Mouse (Mus musculus): ENCODE data around the gene Zfr2. TPM values are rescaled to one million over a fixed set of nuclear protein-coding genes. Genes with fewer than 3 reads are reported as not detected.
A peak's percentile ranks its signal among the peaks of the same experiment; 100 is the strongest.

The Zfr2 gene
- total RNA-seq, 4 experiments from 2014 or later: 1.6 to 3.1 (median 2.7) TPM

DNA sequence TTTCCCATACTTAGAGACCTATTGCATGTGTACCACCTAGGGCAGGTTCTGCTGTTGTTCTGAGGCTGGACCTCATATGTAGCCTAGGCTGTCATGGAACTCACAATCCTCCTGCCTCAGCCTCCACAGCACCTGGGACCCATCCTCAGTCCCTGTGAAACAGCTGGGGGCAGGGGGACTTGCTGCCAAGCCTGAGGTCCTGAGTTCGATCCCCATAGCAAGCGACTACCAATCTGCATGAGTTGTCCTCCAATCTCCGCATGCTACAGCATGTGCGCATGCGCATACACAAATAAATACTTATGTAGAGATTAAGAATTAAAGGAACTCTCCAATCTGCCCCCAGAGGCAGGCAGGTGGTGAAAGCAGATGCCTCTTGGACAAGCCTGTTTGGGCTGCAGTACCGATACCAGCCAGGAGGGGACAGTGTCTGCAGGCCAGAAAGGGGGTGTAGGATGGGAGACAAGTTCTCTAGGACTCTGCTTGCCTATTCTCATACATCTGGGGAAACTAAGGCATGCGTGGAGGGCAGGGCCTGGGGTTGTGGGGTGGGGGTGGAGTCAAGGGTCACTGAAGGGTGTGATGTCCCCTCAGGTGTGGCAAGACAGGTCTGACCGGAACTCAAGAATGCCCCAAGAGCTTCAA is 54.7 kb downstream of the Zfr2 start:
- no peak for DNase-seq (ENCODE audit: low spot score)

DNA sequence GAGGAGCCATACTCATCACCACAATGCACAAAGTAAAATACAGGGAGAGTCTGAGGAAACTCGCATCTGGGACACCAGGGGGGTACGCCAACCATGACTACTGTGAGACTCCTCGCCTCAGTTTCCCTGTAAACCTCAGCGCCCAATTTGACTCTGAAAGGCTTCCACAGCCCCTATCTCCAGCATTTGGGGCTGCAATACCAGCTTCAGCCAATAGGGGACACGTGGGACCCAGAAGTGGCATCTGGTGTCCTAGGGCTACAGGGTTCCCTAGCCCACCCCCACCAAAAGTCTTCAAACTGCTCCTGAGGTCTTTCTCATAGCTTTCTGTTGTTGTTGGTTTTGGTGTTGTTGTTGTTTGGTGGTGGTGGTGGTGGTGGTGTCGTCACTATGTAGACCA is 55.6 kb downstream of the Zfr2 start:
- no peak for DNase-seq (ENCODE audit: low spot score)

DNA sequence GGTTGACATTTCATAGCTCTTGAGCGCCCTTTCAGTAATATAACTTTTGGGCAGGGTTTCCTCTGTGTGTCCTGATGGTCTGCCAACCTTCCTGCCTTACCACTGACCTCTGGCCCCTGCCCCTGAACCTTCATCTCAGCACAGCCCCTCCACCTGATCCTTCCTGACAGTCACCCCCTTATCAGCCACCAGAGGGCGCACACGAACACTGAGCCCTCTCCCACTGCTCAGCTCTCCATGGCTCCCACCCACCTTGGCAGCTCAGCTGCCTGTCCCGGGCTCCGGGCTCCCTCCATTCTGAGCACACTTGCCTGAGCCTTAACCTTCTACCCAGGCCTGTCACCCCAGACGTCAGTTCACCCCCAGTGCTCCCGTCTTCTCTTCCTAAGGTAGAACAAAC is 56.3 kb downstream of the Zfr2 start:
- no peak for DNase-seq (ENCODE audit: low spot score)

DNA sequence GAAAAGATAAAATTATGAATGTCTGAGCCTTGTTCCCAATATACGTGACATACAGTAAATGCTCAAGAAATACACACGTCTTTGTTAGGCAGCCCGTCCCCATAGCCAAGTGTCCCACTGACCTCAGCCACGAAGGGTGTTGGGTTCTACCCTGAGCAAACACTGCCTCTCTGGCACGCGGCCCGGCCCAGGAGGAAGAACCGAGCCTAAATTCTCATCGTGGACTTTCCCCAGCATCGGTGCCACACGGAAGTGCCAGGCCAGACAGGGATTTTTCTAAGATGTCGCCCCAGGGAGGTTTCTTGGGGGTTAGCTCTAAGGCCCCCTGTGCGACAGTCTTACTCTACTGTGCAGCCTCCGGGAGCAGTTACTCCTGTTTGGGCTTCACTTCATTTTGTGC is 56.9 kb downstream of the Zfr2 start:
- no peak for DNase-seq (ENCODE audit: low spot score)

DNA sequence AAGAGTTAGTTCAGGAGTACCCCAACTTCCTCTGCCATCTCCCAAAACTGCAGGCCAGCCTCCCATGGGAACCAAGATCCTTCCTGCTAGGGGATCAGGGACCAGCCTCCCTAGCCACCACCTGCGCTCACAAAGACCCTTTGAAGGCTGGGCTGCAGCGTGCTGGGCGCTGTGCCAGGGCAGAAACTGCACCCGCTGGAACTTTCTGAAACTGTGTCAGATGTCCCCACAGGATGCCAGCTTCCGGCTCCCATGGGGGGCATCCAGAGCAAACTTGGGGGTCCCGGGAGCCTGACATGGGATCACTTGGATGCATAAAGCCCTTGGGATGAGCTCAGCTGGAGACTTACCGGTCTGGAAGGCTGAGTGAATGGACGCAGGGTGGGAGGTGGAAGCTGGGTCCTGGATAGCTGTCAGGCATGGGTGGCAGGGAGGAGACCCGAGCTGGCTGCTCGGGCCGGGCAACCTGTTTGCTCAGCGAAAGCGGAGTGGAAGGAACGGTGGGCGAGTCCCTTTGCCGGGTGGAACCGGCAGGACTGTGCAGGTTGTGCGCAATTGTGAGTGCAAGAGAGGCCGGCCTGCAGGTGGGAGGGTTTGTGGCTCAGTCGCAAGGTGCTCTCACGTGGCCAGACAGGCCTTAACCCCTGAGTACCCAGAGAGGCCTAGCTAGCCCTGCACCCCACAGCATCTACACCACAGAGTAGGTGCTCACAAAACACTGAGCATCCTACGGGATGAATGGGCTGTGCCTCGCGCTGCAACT is 57.9 kb downstream of the Zfr2 start:
- no peak for DNase-seq (ENCODE audit: low spot score)

DNA sequence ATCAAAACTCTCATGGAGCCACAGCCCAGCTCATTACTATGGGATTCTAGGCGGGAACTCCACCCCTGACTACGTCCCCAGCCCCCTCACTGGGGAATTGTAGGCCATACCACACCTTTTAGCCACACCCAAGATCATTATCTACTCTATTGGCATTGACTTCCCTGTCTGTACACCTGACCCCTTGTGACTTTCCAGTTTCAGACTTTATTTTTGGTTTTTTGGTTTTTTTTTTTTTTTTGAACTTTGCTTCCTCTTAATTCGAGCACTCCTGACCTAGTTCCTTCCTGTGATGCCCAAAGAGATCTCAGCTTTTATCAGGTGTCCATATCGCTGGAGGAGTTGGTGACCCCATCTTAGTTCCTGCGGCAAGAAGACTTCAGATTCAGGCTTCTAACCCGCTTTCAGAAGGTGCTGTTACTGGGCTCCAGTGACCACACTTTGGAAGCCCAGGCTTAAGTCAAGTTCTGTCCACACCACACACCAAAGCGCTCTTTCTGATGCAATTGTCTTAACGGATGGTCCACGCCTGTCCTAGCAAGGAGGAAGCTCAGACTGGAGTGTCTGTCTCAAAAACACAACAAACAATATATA is 58.7 kb downstream of the Zfr2 start, which contains the start of gene Tjp3:
Gene Tjp3, minus strand, starts transcription at position 71 of the 594 bp plus-strand sequence.
- no peak for DNase-seq (ENCODE audit: low spot score)

DNA sequence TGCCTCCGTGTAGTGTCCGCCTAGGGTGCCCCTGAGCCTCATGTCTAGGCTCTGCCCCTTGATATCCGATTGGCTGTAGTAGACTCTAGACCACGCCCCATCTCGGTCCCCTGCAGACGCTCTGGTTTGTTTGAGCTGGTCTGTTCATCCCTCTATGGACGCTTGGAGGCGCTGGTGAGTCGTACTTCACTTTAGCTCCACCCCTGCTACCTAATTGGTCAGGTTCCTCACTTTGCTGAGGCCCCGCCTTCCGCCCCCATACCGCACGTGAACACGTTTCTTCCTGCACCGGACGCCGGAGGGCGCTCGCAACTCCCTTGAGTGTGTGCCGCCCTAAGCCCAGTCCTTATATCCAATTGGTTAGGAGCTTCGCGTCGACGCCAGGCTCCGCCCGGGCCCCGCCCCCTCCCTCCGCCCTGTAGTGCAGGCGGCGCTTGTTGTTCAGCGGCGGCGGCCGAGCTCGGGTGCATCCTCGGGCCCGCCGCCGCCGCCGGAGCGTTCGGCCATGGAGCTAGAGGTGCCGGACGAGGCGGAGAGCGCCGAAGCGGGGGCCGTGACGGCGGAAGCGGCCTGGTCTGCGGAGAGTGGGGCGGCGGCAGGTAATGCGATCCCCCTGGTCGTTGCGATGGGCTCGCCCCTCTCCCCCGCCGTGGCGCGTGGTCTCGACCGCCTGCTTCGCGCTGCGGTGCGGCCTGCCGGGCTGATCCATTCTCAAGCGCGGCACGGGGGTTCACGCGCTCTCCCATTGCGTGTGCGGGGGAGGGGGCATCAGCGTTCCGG is 59.8 kb downstream of the Zfr2 start, which contains the start of gene Pip5k1c:
Gene Pip5k1c, plus strand, starts transcription at position 410 of the 780 bp plus-strand sequence.
- peak; percentile 99 for DNase-seq (ENCODE audit: low spot score)

DNA sequence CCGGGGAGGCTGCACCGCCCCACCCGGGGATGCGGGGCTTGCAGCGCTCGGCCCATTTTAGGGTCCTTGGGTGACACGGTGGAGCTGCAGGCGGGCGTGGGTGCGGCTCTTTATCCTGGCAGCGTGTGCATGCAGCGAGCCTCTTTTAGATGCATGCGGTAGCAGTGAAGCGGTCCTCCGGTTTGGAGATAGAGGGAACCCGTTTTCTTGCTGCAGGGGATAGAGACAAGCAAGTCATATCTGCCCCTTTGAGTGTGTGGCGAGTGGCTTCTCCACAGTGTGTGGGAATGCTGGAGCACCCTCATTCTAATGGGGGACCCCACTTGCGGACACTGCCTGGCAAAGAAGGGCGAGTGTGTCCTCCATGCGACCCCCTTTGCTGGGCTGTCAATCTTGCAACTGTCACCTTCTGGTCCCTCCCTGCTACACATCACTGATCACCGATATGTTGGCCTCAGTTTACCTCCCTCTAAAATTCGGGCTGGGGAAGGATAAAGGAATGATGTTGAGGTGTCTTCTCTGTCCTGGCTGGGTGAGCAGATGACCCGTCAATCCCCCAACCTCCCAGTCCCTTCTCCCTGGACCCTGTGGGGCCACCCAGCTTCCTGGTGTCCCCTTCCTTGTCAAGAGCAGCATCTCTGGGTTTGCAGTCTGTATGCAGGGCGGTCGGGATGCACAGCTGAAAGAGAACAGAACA is 60.5 kb downstream of the Zfr2 start:
- no peak for DNase-seq (ENCODE audit: low spot score)

DNA sequence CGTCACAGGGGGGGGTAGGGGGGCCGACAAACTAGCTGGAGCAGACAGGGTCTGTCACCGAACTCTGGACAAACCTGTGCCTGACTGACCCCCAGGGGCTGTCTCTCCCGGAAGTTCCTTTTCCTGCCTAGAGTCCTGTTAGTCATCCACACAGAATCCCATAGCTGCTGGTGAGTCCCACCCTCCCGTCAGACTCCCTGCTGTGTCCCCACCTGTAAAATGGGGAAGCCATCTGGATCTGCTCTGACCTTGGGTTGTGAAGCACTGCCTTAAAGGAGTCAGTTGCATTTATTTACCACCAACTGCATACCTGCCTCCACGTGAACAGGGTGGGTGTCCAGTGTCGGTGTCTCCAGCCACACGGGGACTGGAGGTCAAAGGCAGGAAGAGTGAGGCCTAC is 61.5 kb downstream of the Zfr2 start:
- no peak for DNase-seq (ENCODE audit: low spot score)

DNA sequence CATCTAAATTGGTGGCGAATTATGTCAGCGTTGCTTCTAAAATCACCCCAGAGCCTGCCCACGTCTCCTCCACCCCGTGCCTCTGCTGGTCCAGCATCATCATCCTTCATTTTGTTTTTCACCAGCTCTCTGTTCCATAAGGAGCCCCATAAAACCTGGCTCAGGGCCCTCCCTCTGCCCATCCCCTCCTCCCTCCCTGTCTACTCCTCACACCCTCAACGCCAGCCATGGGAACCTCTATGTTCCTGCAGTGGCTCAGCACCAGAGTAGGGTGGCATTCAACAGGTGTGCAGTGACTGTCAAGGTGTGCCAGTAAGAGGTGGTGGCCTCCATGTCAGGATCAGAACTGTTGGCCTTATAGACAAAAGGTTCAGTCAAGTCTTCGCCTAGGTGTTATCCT is 62.2 kb downstream of the Zfr2 start:
- DNase-seq (ENCODE audit: low spot score): no peak

DNA sequence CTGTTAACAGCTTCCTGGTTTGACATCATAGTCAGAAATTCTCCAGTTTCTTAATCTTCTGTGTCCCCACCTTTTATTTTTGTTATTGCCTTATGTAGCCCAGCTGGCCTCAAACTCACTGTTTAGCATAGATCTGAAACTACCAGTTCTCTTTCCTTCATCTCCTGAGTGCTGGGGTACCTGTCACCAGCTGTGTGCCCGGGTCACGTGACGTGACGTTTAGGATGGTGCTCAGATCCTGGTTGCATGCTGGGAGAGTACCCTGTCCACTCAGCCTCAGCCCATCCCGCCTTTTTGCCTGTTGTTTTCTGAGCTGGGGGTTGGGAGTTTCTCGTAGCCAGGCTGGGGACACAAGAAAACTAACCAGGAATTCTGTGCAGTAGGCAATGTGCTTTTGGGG is 64.3 kb downstream of the Zfr2 start:
- DNase-seq (ENCODE audit: low spot score): no peak

DNA sequence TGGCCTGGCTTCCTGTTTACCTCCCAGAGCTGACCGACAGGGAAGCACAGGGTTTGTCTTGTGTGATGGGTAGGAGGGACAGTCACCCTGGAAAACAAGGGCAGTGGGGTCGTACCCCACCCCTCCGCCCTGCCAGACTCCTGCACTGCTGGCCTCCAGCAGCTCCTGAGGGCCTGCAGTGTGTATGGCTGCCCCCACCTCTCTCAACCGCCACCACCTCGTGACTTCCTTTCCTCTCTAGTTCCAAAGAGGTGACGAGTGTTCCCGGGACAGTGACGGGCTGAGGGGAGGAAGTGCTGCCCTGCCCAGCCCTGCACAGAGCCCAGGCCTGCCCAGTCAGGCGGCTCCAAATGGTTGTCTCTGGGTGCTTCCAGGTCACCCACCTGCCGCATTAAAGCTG is 64.9 kb downstream of the Zfr2 start:
- peak; percentile 80 for DNase-seq (ENCODE audit: low spot score)

DNA sequence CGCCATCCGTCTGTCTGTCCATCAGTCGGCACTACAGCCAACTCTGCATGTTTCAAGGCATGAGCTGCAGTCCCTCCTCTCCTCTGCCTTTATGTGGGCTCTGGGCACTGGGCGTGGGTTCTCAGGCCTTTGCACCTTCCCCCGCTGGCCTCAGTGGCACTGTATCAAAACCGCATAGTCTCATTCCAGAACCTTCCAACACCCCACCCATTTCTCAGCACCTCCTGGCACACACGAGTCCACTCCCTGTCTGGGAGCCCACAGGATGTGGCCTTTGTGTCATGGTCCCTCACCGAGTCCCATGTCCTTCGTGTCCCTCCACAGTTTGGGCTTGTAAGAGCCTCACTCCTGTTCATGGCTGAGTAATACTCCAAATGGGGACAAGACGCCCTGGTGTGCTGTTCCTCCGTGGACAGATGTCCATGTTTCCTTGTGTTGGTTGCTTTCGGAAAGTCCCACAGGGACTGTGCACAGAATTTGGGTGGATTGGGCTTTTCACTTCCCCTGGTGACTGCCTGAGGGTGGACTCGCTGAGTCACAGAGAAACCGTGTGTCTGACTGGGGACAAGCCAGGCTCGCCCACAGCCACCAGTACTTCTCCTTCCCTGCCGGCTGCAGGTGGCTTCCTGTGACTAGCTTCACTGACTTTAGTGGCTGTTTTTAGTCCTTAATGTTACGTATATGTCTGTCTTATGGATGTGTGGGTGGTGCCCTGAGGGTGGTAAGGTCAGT is 65.6 kb downstream of the Zfr2 start:
- no peak for DNase-seq (ENCODE audit: low spot score)

DNA sequence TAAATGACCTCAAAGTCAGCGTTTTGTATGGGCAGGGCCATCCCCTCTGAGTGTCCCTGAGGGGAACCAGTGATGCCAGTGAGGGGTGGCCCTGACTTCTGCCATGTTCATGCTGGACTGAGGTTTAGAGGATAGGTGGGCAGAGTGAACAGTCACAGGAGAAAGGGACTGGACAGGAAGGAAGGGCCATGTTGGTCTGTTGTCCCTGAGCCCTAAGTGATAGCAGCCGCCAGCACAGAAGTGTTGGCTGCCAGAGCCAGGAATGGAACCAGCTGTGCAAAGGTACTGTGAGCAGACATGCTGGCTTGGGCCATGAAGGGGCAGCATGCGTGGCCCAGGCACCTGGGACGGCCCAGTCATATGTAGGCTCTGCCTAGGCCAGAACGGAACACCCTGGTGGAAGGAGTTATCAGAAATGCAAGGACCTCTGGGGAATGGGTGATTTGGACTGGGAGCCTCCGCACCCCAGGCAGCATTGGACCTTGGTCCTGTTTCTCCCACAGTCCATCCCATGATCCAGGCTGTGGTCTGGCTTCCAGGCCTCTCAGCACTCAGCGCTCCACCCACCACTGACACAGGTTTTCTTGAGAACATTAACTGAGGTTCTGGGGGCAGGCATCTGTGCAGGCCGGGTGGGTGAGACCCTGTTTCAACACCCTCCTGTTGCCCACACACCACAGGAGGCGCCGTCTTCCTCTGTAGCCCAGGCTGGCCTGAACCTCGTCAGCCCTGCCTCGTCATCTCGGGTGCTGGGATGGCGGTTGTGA is 66.8 kb downstream of the Zfr2 start:
- no peak for DNase-seq (ENCODE audit: low spot score)

DNA sequence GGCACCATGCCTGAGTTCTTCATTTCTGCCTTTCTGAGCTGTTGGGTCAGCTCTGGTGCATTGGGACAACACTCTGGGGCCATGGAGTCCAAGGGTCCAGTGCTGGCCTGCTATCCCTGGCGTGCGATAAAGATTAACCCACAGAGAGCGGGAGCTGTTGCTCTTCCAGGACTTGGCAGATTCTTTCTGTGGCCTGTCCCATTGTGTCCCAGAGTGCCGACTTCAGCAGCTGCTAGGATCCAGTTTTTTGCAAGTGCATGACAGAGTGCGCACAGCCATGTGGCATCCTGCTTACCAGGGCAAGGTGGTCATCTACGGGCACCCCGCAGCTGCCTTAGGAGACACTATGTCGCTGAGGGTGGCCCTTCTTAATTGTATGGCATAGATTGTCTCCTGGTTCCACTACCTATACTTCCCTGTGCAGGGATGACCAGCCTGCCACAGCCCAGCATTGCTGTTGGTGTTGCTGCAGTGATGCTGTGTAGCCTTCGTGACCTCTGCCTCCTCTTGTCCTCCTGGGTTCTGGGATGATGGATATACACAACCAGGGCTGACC is 67.5 kb downstream of the Zfr2 start:
- DNase-seq (ENCODE audit: low spot score): no peak

DNA sequence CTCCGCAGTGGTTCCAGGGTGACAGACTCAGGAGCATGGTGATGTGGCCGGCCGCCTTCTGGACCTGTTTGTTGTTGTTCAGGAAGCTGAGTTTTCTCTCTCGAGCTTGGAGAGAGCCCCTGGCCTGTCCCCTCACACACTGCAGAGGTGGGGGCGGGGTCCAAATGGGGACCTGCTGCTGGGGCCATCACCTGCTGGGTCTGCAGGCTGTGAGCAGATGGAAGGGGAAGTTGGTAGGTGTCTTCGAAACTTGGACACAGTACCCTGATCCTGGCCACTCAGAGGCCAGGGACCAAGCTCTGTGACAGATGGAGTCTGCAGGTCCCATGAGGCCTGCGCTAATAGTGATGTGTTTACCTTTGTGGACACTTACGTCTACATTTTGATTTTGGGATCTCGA is 68.4 kb downstream of the Zfr2 start:
- DNase-seq (ENCODE audit: low spot score): no peak
